Mouse (Mus musculus): ENCODE measurements around the gene Cenpo. TPM values are rescaled to one million over a fixed set of nuclear protein-coding genes. Genes with fewer than 3 reads are reported as not detected.
"Not testable (repeated sequence)": the region's sequence is repeated elsewhere in the genome, so short reads cannot be mapped to it uniquely, and the experiment has no call there.

The Cenpo gene
- 21.6 and 23.5 TPM in 2 replicates for polyA plus RNA-seq (2016; fragmentation: Nextera tagmentation; extraction: Ambion mirVana)

DNA sequence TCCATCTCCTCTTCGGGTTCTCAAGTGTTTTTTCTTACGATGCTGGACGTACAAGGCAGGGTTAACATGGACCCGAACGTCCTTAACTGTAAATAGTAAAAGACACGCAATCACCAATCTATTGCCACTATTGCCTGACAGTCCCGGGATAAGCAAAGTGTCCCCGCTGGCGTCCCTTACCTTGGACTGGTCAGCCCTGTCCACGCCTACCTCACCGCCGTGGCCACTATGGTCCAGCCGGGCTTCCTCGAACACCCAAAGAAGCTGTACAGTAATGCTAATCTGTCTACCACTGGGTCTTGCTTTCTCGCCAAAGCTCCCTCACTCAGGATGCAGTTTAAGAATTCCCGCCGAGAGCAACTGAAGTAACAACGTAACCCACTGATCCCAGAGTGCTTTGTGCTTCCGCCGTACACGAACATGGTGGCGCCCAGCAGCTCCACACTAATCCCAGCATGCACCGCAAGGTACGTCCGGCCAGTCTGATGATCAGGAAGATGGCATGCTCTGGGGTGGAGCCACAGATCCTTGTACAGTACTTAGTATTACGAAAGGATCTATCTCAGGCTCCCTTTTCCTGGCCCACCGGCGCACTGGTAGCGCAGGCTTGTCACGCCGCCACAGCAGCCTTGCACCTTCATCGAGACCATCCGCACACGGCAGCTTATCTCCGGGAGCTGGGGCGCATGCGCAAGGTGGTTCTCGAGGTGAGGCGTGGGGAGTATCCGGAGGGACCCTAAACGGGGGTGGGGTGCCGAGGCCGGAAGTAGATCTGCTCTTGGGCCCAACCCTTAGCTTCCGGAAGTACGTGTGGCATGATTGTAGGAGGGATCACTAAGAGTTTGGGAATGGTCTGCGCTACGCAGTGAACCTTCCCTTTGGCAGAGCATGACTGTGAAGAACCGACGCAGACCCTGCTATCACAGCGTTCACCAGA, at the start of gene Cenpo, which contains the start of gene Ptrhd1:
Gene Cenpo (minus strand): TSS at position 723 of the 937 bp plus-strand sequence.
Gene Ptrhd1 (plus strand): TSS at position 456 of the 937 bp plus-strand sequence.
- Histone ChIP-seq H3K27me3 (ENCODE audit: low read depth, poor library complexity, severe bottlenecking) (no peaks in the 10 kb centered on the region), H3K27ac (replicated peaks) (peak within 1 kb of the TSS; percentile 97), H3K4me1 (peaks cover 16% of the 10 kb centered on the region), H3K4me3 (peak within 1 kb of the TSS; percentile 74), H3K9me3 (replicated peaks) (no peaks in the 10 kb centered on the region), H3K36me3 (peaks cover 47% of the 10 kb centered on the region)
- peak; percentile 97 for DNase-seq (ENCODE audit: low spot score)
- WGBS: under 1% methylated on average over 50 of the region's 50 CpGs

DNA sequence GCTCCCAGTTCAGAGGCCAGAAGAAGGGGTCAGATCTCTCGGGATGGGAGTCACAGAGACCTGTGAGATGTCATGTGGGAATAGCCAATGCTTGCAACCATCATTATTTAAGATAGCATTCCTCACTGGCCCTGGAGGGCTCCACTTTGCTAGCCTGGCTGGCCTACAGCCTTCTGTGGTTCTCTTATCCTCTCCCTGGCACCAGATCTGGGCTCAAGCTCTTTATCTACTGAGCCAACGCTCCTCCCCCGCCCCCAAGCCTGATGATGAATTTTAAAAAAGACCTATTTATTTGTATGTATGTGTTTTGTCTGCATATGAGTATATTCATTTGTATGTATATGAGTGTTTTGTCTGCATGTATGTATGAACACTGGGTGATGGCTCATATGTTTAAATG, 45.8 kb upstream of the Cenpo start:
- Histone ChIP-seq H3K4me3 (no peak overlapping the region), H3K27me3 (ENCODE audit: low read depth, poor library complexity, severe bottlenecking) (no peaks in the 10 kb centered on the region), H3K27ac (replicated peaks) (no peak overlapping the region), H3K9me3 (replicated peaks) (no peaks in the 10 kb centered on the region), H3K4me1 (no peaks in the 10 kb centered on the region), H3K36me3 (peaks cover 4% of the 10 kb centered on the region)
- WGBS: 94% methylated on average over 3 of the region's 3 CpGs
- DNase-seq (ENCODE audit: low spot score): no peak

DNA sequence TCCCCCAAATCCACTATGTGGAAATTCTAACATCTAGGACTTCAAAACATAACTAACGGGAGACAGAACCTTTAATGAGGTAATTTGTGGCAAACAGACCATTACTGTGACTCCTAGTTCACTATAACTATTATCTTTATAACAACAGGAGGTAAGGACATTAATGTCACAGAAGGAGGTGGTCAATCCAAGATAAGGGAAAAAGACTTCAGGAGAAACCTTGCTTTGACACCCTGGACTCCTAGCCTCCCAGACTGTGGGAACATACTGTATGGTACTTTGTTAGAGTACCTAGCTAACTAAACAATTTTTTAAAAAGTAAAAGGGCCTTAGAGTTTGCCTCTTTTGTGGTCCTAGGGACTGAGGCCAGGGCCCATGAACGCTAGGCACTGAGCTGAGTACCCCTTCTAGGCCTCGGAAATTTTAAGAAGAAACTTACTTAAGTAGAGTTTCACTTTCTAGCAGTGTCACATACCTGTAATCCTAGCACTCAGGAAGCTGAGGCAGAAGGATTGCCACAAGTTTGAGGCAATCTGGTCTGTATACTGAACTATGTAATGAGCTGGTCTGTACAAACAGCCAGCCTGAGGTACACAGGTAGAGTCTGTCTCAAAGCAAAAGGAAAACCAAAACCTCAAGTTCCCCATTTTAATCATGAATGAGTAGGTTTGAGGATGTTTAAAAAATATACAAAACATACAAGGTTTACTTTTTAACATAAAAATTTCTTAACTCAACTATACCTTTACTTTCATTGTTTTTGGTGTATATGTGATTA, 45.1 kb upstream of the Cenpo start:
- no peak for DNase-seq (ENCODE audit: low spot score)
- Histone ChIP-seq H3K4me3 (no peak overlapping the region), H3K9me3 (replicated peaks) (no peaks in the 10 kb centered on the region), H3K4me1 (no peaks in the 10 kb centered on the region), H3K27me3 (ENCODE audit: low read depth, poor library complexity, severe bottlenecking) (no peaks in the 10 kb centered on the region), H3K27ac (replicated peaks) (no peak overlapping the region), H3K36me3 (peaks cover 10% of the 10 kb centered on the region)
- 92% methylated on average over 3 of the region's 3 CpGs for WGBS

DNA sequence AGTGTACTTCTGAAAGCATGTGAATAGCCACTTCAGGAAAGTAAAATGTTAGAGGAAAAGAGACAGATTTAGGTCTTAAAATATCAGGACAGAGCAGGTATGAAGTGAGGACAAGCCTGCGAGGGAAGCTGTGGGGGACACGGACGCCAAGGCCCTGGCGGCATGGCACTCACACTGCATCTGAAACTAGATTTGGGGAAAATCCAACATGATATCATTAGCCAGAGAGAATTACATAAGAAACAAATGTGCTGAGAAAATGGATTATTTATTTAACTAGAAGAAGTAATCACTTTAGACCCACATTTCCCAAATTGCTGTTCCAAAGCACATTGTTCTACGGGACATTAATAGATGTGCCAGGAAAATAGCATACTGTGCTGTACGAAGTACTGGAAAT, 37.0 kb upstream of the Cenpo start:
- peaks cover 44% of the 10 kb centered on the region for H3K36me3 ChIP-seq
- no peak overlapping the region for H3K4me3 ChIP-seq
- no peak for DNase-seq (ENCODE audit: low spot score)
- no peaks in the 10 kb centered on the region for H3K27me3 ChIP-seq (ENCODE audit: low read depth, poor library complexity, severe bottlenecking)
- 94% methylated on average over 6 of the region's 6 CpGs for WGBS
- H3K4me1 ChIP-seq: no peaks in the 10 kb centered on the region
- no peak overlapping the region for H3K27ac ChIP-seq (replicated peaks)
- no peaks in the 10 kb centered on the region for H3K9me3 ChIP-seq (replicated peaks)

DNA sequence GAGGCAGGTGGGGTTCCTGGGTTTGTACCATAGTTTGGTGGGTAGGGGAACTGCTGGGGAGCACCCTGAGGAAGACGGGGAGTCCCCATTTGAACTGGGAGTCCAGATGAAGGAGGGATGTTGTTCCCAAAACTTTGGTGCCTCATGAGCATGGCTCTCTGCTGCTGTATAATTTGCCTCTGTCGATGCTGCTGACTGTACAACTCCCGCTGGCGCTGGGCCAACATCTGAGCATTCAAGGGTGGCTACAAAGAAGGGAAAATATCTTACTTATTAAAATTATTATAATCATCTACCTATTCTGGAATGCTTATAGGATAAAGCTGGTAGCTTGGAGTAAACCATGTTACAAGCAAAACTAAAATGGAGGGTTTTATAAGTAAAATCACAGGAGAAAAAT, 33.7 kb upstream of the Cenpo start:
- Histone ChIP-seq H3K4me1 (no peaks in the 10 kb centered on the region), H3K27me3 (ENCODE audit: low read depth, poor library complexity, severe bottlenecking) (no peaks in the 10 kb centered on the region), H3K27ac (replicated peaks) (no peak overlapping the region), H3K9me3 (replicated peaks) (no peaks in the 10 kb centered on the region), H3K36me3 (peaks cover 32% of the 10 kb centered on the region), H3K4me3 (no peak overlapping the region)
- no peak for DNase-seq (ENCODE audit: low spot score)
- WGBS: 97% methylated on average over 4 of the region's 4 CpGs

DNA sequence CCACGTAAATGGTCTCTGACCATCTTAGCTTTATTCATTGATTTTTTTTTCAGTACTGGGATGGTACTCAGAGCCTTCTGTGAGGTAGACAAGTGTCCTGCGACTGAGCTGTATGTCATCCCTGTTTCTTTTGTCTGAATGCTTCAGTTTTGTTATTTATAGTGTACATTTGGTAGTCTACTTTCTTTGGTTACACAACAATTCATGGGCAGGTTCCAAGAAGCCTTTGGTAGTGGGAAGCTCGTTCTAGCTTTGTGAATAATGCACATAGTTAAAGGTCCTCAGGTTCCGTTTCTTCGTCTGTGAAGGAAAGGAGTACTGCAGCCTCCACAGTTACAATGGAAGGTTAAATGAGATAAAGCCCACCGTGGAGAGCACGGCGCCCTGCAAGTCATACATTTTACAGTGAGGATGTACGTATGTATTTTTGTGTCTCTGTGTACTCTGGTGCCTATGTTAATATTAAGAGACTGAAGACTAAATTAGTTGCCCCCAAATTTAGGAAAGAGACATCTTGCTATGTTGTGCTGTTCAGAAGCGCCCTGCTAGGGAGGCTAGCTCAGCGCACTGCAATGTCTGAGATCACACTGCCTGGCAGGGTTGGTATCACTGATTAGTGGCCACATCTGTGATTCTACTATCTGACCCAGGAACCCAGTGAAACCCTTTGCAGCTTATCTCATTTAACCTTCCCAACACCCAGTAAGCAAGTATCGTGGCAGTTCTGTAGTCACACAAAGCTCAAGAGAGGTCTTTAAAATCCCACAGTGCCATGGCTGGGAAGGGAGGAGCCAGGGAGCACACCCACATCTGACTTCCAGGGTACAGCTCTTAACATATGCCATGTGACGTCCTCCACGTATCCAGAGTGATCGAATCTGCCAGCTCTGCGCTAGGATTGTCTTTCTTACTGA, 18.9 kb upstream of the Cenpo start:
- Histone ChIP-seq H3K9me3 (replicated peaks) (no peaks in the 10 kb centered on the region), H3K4me1 (peaks cover 9% of the 10 kb centered on the region), H3K36me3 (peaks cover 14% of the 10 kb centered on the region; the same call in 1 of the 2 replicates), H3K27ac (replicated peaks) (no peak overlapping the region), H3K4me3 (no peak overlapping the region), H3K27me3 (ENCODE audit: low read depth, poor library complexity, severe bottlenecking) (no peaks in the 10 kb centered on the region)
- 92% methylated on average over 16 of the region's 16 CpGs for WGBS
- no peak for DNase-seq (ENCODE audit: low spot score)

DNA sequence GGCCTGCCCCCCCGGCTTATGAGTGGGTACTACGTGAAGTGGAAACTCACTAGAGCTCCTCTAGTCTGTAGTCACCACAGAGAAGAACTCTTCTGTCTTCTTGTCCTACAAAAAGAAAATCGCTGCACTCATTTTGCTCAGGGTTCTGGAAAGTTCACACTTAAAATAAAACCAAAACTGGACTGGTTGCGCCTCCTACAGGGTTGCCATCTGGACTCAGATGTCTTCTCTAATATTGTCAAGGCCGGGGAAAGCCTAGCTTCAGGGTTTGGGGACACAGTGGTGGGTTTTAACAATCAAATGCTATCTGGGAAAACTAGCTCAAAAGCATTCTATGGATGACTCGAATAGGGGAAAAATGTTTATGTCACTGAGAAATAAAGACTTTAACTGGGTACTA, 15.7 kb upstream of the Cenpo start:
- no peaks in the 10 kb centered on the region for H3K9me3 ChIP-seq (replicated peaks)
- no peaks in the 10 kb centered on the region for H3K27me3 ChIP-seq (ENCODE audit: low read depth, poor library complexity, severe bottlenecking)
- peaks cover 12% of the 10 kb centered on the region for H3K4me1 ChIP-seq
- peaks cover 14% of the 10 kb centered on the region; the same call in 1 of the 2 replicates for H3K36me3 ChIP-seq
- H3K4me3 ChIP-seq: no peak overlapping the region
- WGBS: 87% methylated on average over 6 of the region's 6 CpGs
- no peak overlapping the region for H3K27ac ChIP-seq (replicated peaks)
- DNase-seq (ENCODE audit: low spot score): no peak

DNA sequence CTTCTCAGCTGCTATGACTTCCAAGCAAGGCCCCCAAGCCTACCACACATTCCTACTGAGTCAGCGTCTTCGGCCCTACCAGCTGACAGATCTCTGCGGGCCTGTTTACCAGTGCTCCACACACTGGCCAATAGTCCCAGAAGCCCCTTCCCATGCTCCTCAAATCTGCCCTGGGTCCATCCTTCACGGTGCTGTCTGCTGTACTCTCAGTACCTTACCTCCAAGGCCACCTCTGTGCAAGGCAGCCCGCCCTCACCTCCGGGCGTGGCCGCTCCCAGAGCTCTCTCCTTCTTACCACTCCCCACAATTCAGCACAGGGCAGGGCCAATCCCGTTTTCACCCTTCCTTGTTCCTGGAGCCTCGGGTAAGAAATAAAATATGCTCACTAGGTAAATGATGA, 11.6 kb upstream of the Cenpo start:
- 86% methylated on average over 10 of the region's 10 CpGs for WGBS
- no peak for DNase-seq (ENCODE audit: low spot score)
- Histone ChIP-seq H3K27me3 (ENCODE audit: low read depth, poor library complexity, severe bottlenecking) (no peaks in the 10 kb centered on the region), H3K27ac (replicated peaks) (no peak overlapping the region), H3K4me3 (no peak overlapping the region), H3K4me1 (peaks cover 12% of the 10 kb centered on the region), H3K9me3 (replicated peaks) (no peaks in the 10 kb centered on the region), H3K36me3 (no peaks in the 10 kb centered on the region)

DNA sequence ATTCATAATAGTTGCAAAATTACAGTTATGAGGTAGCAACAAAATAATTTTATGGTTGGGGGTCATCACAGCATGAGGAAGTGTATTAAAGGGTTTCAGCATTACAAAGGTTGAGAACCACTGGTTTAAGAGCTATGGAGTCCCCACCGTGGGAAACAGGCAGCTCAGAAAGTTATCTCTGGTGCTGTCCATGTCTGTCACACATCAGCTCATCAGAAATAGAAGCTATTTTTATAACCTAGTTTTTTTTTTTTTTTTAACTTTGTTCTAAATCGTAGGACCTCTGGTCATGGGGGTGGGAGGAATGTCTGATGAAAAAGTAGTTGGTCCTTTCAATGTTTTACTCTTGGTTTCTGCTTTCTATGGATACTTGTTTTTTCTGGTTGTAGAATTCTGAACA, 9.7 kb upstream of the Cenpo start:
- Histone ChIP-seq H3K27ac (replicated peaks) (no peak overlapping the region), H3K9me3 (replicated peaks) (no peaks in the 10 kb centered on the region), H3K27me3 (ENCODE audit: low read depth, poor library complexity, severe bottlenecking) (no peaks in the 10 kb centered on the region), H3K36me3 (0 out of 2 replicates have a peak, but pooled peaks cover 3% of the 10 kb centered on the region), H3K4me1 (peaks cover 13% of the 10 kb centered on the region), H3K4me3 (no peak overlapping the region)
- 81% methylated on average over 2 of the region's 2 CpGs for WGBS
- DNase-seq (ENCODE audit: low spot score): no peak

DNA sequence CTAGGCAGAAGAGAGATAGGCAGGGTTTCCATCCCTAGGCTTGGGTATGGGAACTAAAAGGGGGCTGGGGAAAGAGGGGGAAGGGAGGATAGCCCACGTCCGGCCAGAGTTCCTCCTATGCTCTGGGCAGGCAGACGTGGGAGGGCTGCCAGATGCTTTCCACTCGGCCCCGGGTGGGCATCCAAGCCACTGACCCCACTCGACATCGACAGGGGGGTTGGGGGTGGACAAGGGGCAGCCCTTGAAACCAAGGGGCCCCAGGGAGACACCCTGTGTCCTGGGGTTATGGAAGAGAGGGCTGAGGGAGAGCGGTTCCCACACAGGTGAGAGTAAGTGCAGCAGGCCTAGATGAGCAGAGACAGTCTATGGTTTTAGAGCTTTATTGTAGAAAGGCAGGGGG, 6.2 kb upstream of the Cenpo start:
- not testable (repeated sequence) for H3K27me3 ChIP-seq (ENCODE audit: low read depth, poor library complexity, severe bottlenecking); H3K27ac ChIP-seq (replicated peaks); H3K9me3 ChIP-seq (replicated peaks); H3K4me1 ChIP-seq; DNase-seq (ENCODE audit: low spot score); H3K4me3 ChIP-seq
- H3K36me3 ChIP-seq: peaks cover 21% of the 10 kb centered on the region
- 80% methylated on average over 8 of the region's 8 CpGs for WGBS

DNA sequence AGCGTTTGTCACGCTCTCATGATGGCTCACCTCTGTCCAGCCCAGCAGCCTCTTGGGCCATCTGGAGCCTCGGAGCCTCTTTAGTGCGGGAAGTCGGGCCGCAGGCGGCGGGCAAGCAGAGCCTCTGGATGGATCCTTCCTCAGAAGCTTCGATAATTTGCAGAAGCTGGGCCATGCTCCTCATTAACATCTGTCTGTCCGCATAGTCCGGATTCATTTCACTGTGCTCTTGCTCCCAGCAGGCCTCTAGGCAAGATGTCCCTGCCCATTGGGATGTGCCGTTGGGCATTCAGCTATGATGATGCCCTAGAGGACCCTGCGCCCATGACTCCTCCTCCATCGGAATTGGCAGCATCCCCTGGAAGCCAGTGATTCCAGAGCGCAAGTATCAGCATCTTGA, 3.4 kb upstream of the Cenpo start:
- H3K4me1 ChIP-seq: peaks cover 13% of the 10 kb centered on the region
- WGBS: 93% methylated on average over 15 of the region's 15 CpGs
- H3K27ac ChIP-seq (replicated peaks): no peak overlapping the region
- DNase-seq (ENCODE audit: low spot score): no peak
- H3K4me3 ChIP-seq: no peak overlapping the region
- H3K9me3 ChIP-seq (replicated peaks): no peaks in the 10 kb centered on the region
- peaks cover 21% of the 10 kb centered on the region for H3K36me3 ChIP-seq
- no peaks in the 10 kb centered on the region for H3K27me3 ChIP-seq (ENCODE audit: low read depth, poor library complexity, severe bottlenecking)

DNA sequence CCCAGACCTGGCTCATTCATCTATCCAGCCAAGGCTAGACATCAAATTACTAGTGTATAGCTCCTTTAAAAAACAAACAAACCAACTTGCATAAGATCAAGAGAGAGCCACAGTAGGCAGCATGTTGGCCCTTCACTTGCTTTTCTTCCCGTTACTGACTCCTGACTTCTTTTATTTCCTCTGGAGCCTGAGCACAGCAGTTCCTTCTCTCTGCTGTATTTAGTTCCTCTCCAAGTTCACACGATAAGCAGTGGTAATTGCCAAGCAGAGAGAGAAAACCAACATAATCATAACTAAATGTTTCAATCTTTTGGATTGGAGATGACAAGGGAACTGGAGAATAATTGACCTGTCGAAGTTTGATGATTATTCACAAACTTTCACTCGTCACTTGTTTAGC, 1.3 kb downstream of the Cenpo start:
- H3K4me1 ChIP-seq: peaks cover 16% of the 10 kb centered on the region
- peak overlapping the region; percentile 74 for H3K4me3 ChIP-seq
- peaks cover 50% of the 10 kb centered on the region for H3K36me3 ChIP-seq
- no peak for DNase-seq (ENCODE audit: low spot score)
- WGBS: 63% methylated on average over 4 of the region's 4 CpGs
- H3K9me3 ChIP-seq (replicated peaks): no peaks in the 10 kb centered on the region
- no peak overlapping the region for H3K27ac ChIP-seq (replicated peaks)
- H3K27me3 ChIP-seq (ENCODE audit: low read depth, poor library complexity, severe bottlenecking): no peaks in the 10 kb centered on the region
